Mouse (Mus musculus) kidney, embryonic 14.5 days (tissue): ENCODE data around the gene Snip1. TPM values are rescaled to one million over a fixed set of nuclear protein-coding genes. Genes with fewer than 3 reads are reported as not detected.
A peak's percentile ranks its signal among the peaks of the same experiment; 100 is the strongest.

Experiments used
- ATAC-seq: fragments of 200-750 bp; cut with Nextera tagmentation; 2 replicates; pipeline ENCODE4 v1.8.0; 2017; ENCODE audit warnings: moderate number of reproducible peaks, mild to moderate bottlenecking, moderate TSS enrichment, moderate library complexity; ENCODE audit not compliant: low FRiP score, low TSS enrichment
- H3K27ac ChIP-seq: fragments of 300-500 bp; sonication (generic); 2 replicates; pipeline ENCODE4 v1.5.1; 2014; ENCODE audit warnings: low read depth, mild to moderate bottlenecking, low read length, moderate library complexity, mixed read lengths
- H3K27me3 ChIP-seq: fragments of 300-500 bp; sonication (generic); 2 replicates; pipeline ENCODE4 v1.6.1; 2014; ENCODE audit warnings: mild to moderate bottlenecking, low read length; ENCODE audit not compliant: control insufficient read depth, insufficient read depth
- H3K36me3 ChIP-seq: fragments of 300-500 bp; sonication (generic); 2 replicates; pipeline ENCODE4 v1.6.1; 2014; ENCODE audit warnings: low read length, mixed read lengths; ENCODE audit not compliant: control insufficient read depth, insufficient read depth
- H3K4me1 ChIP-seq: fragments of 300-500 bp; sonication (generic); 2 replicates; pipeline ENCODE4 v1.6.1; 2014; ENCODE audit warnings: low read length, mixed read lengths; ENCODE audit not compliant: control insufficient read depth, insufficient read depth
- H3K4me2 ChIP-seq: fragments of 300-500 bp; sonication (generic); replicated peaks from 2 replicates; pipeline ENCODE4 v1.6.1; 2014; ENCODE audit warnings: low read depth, mild to moderate bottlenecking, low read length
- H3K4me3 ChIP-seq: fragments of 300-500 bp; sonication (generic); 2 replicates; pipeline ENCODE4 v1.5.1; 2014; ENCODE audit warnings: mild to moderate bottlenecking, low read length
- H3K9ac ChIP-seq: fragments of 300-500 bp; sonication (generic); 2 replicates; pipeline ENCODE4 v1.6.1; 2014; ENCODE audit warnings: low read depth, mild to moderate bottlenecking, low read length, moderate library complexity
- H3K9me3 ChIP-seq: fragments of 300-500 bp; sonication (generic); 2 replicates; pipeline ENCODE4 v1.6.1; 2016; ENCODE audit warnings: low read length; ENCODE audit not compliant: control insufficient read depth
- WGBS: fragments of 180-500 bp; shearing (Covaris S2); extraction: QIAGEN DNeasy Blood & Tissue Kit; methylation state at CpG from one replicate; pipeline ENCODE4 v1.1.7; 2014; 5-methylcytosine and 5-hydroxymethylcytosine counted together
- polyA plus RNA-seq: library from polyadenylated mRNA; unstranded; fragments of >200 nt; fragmentation: Nextera tagmentation; extraction: Ambion mirVana; gene quantifications from 2 replicates; pipeline ENCODE4 v1.2.1, GENCODE M21; 2014

The Snip1 gene
- polyA plus RNA-seq, 1 experiment from 2014 or later, result 36.9 TPM

- 66% methylated on average over 3 of the region's 3 CpGs for WGBS
Measured at GRCm38 (mm10) chr4:125057273-125057672, 9.2 kb upstream of the Snip1 start.

GRCm38 (mm10) chr4:125058033-125058432, 8.4 kb upstream of the Snip1 start:
- Histone ChIP-seq H3K4me3 (no peak overlapping the region), H3K27me3 (no peaks in the 10 kb centered on the region), H3K36me3 (peaks cover 35% of the 10 kb centered on the region), H3K4me2 (no peak overlapping the region), H3K27ac (no peak overlapping the region), H3K9ac (no peak overlapping the region), H3K4me1 (no peaks in the 10 kb centered on the region), H3K9me3 (no peaks in the 10 kb centered on the region)
- no peak for ATAC-seq
- WGBS, result 54% methylated on average over 5 of the region's 5 CpGs

More at GRCm38 (mm10) chr4:125057273-125057672, 9.2 kb upstream of the Snip1 start:
- Histone ChIP-seq H3K4me2 (no peak overlapping the region), H3K36me3 (peaks cover 42% of the 10 kb centered on the region), H3K27ac (no peak overlapping the region), H3K27me3 (no peaks in the 10 kb centered on the region), H3K4me1 (no peaks in the 10 kb centered on the region), H3K4me3 (no peak overlapping the region), H3K9me3 (no peaks in the 10 kb centered on the region), H3K9ac (no peak overlapping the region)
- no peak for ATAC-seq

- Histone ChIP-seq H3K27ac (no peak overlapping the region), H3K36me3 (peaks cover 25% of the 10 kb centered on the region), H3K9me3 (no peaks in the 10 kb centered on the region), H3K9ac (0 out of 2 replicates have a peak overlapping the region, but pooled peaks have one; percentile 12), H3K27me3 (no peaks in the 10 kb centered on the region), H3K4me3 (peak overlapping the region; percentile 20; the same call in 1 of the 2 replicates), H3K4me2 (peak overlapping the region; percentile 42), H3K4me1 (no peaks in the 10 kb centered on the region)
- peak; percentile 89 for ATAC-seq
- WGBS, result 1% methylated on average over 8 of the region's 8 CpGs
Measured at GRCm38 (mm10) chr4:125059025-125059424, 7.4 kb upstream of the Snip1 start.

DNA sequence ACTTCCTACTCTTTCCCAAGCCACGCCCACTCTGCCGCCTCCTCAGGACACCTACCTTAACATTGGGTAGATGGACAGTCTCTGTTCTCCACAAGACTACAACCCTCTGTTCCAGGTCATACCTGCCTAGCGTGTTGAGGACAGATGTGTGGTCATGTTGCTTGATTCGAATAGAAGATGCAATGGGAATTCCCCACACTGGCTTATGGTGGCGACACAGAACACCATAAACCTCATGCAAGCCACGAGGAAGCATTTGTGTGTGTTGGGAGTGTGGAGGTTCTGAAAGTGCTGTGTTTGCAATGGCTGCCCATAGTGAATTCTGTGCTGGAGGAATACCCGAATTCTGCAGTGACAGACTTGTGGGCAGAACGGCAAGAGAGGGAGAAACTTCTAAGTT, 2.6 kb upstream of the Snip1 start:
- H3K9ac ChIP-seq, result no peak overlapping the region
- no peaks in the 10 kb centered on the region for H3K9me3 ChIP-seq
- H3K36me3 ChIP-seq, result peaks cover 7% of the 10 kb centered on the region; the same call in 1 of the 2 replicates
- H3K27ac ChIP-seq, result no peak overlapping the region
- ATAC-seq, result no peak
- H3K4me2 ChIP-seq, result no peak overlapping the region
- no peak overlapping the region for H3K4me3 ChIP-seq
- H3K4me1 ChIP-seq, result peaks cover 8% of the 10 kb centered on the region
- H3K27me3 ChIP-seq, result no peaks in the 10 kb centered on the region
- WGBS, result 70% methylated on average over 8 of the region's 8 CpGs

GRCm38 (mm10) chr4:125065517-125066307, 760 bp upstream of the Snip1 start, which contains the start of gene Dnali1:
Gene Dnali1, minus strand, starts transcription at chr4:125065703.
- 0 out of 2 replicates have a peak within 1 kb of the TSS, but pooled peaks have one; percentile 63 for H3K27ac ChIP-seq
- H3K4me3 ChIP-seq, result peak within 1 kb of the TSS; percentile 96
- H3K9ac ChIP-seq, result peak within 1 kb of the TSS; percentile 90
- no peaks in the 10 kb centered on the region for H3K9me3 ChIP-seq
- H3K36me3 ChIP-seq, result peaks cover 24% of the 10 kb centered on the region
- 2% methylated on average over 26 of the region's 26 CpGs for WGBS
- peaks cover 8% of the 10 kb centered on the region for H3K4me1 ChIP-seq
- peak within 1 kb of the TSS; percentile 71 for H3K4me2 ChIP-seq
- H3K27me3 ChIP-seq, result no peaks in the 10 kb centered on the region
- ATAC-seq, result peak; percentile 56

DNA sequence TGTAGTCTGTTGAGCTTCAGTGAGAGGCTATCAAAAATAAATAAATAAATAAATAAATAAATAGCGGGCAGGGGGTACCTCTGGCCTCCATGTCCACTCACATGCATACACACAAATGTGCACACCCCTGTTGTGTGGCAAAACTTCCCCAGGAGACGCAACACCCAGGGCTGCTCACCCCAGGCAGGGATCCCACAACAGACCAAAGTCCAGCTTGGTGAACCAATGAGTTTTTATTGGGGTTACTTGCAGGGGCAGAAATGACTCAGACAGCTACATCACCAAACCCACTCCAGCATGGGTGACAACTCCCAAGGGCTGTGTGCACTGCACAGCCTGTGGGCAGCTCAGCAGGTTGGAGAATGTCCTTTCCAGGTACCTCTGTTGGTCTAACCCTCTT, 11.2 kb downstream of the Snip1 start:
- no peaks in the 10 kb centered on the region for H3K4me1 ChIP-seq
- no peak overlapping the region for H3K27ac ChIP-seq
- no peaks in the 10 kb centered on the region for H3K9me3 ChIP-seq
- no peaks in the 10 kb centered on the region for H3K27me3 ChIP-seq
- H3K4me3 ChIP-seq, result no peak overlapping the region
- WGBS, result 86% methylated on average over 2 of the region's 2 CpGs
- no peak overlapping the region for H3K9ac ChIP-seq
- no peak for ATAC-seq
- peaks cover 35% of the 10 kb centered on the region for H3K36me3 ChIP-seq
- H3K4me2 ChIP-seq, result no peak overlapping the region

- Histone ChIP-seq H3K27me3 (no peaks in the 10 kb centered on the region), H3K36me3 (peaks cover 25% of the 10 kb centered on the region), H3K4me3 (no peak overlapping the region), H3K9ac (no peak overlapping the region), H3K9me3 (no peaks in the 10 kb centered on the region), H3K4me1 (no peaks in the 10 kb centered on the region), H3K4me2 (no peak overlapping the region), H3K27ac (no peak overlapping the region)
- ATAC-seq, result no peak
- 95% methylated on average over 2 of the region's 2 CpGs for WGBS
Measured at GRCm38 (mm10) chr4:125078698-125079097, 12.2 kb downstream of the Snip1 start.

- peak; percentile 91 for ATAC-seq
- H3K36me3 ChIP-seq, result peaks cover 27% of the 10 kb centered on the region
- H3K27me3 ChIP-seq, result no peaks in the 10 kb centered on the region
- H3K27ac ChIP-seq, result peak within 1 kb of the TSS; percentile 96
- peak within 1 kb of the TSS; percentile 91 for H3K9ac ChIP-seq
- peak within 1 kb of the TSS; percentile 90 for H3K4me3 ChIP-seq
- peak within 1 kb of the TSS; percentile 89 for H3K4me2 ChIP-seq
- 2% methylated on average over 62 of the region's 63 CpGs for WGBS
- 0 out of 2 replicates have a peak, but pooled peaks cover 10% of the 10 kb centered on the region for H3K4me1 ChIP-seq
- no peaks in the 10 kb centered on the region for H3K9me3 ChIP-seq
Measured at GRCm38 (mm10) chr4:125084403-125085345, 18.2 kb downstream of the Snip1 start, which contains the start of gene Meaf6. Gene Meaf6, plus strand, starts transcription at chr4:125085134.
